Mouse (Mus musculus): Measurements from ENCODE around the gene Chd2.
"Not testable (repeated sequence)": the region's sequence is repeated elsewhere in the genome, so short reads cannot be mapped to it uniquely, and the experiment has no call there.

Gene Chd2

DNA sequence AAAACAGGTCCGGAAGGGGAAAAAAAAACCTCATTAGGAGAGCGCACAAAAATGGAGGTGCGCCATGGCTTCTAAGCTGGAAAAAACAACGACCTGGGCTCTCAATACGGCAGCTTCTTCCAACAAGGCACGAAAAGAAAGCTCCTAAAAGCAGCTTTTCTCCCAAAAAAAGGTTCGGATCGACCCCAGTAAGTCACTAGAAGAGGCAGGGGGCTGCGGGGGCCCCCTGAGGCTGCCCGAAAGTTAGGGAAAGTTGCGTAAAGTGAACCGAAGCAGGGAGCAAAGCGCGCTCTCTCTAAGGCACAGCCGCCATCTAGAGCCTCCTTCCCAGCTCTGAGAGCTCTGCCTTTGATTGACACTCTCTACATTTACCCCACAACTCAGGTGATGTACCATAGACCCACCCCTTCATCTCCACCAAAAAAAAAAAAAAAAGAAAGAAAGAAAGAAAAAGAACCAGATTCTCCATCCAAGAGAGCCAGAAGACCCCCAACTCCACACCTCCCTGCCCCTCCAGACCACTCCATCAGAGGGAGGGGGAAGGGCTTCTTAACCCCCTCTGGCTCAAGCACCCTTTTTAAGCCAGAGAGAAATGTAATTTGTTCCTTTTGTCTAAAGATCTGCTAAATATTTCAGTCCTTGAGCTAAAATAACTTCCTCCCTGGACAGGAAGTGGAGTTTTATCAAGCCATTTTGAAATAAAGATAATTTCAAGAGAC, at the start of gene Chd2:
Gene Chd2 (minus strand): TSS at position 419 of the 719 bp plus-strand sequence.
- peak; percentile 65 to 76 for DNase-seq

GRCm38 (mm10) chr7:73590757-73591156, 49.1 kb upstream of the Chd2 start:
- DNase-seq, result peak in 1 of 2 experiments; percentile 54

- DNase-seq, result peak; percentile 50 to 80
Observed at GRCm38 (mm10) chr7:73589208-73589771, 47.7 kb upstream of the Chd2 start.

DNA sequence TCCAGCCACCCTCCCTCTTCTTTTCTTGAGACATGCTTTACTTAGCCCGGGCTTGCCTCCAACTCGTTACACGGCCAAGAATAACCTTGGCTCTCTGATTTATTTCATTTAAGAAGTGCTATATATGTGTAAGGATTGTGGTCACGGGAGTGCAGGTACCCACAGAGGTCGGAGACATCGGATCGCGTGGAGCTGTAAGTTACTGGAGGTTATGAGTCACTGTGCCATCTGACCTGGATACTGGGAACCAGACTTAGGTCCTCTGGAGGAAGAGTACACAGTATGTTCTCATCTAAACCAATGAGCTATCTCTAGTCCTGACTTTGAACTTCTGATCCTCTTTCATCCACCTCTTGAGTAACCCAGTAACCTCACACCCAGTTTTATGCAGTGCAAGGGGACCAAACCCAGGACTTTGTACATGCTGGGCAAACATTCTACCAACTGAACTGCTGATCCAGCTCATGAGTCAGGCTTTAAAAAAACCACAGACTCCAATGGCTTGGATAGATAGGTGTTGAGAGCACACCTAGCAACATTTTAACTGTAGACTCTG, 46.8 kb upstream of the Chd2 start:
- peak; percentile 57 to 82 for DNase-seq

DNA sequence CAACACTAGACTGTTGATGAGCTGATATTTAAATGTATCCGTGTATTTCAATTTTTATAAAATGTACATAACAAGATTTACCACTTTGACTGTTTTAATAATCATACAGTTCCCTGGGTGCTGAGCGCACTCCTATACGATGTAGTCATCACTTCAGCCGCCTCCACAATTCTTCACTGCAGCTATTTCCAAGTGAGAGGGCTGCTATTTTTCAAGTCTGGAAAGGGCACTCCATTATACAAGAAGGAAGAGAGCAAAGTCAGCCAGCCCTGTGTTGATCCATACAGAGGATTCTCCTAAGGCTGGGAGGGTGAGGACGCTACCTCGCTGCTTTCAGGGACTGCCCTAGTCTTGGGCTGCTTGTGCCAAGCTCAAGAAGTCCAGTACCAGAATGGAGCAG, 45.1 kb upstream of the Chd2 start:
- no peak for DNase-seq

GRCm38 (mm10) chr7:73586206-73586605, 44.6 kb upstream of the Chd2 start:
- DNase-seq, result peak; percentile 59 to 73

- no peak for DNase-seq
Observed at GRCm38 (mm10) chr7:73585114-73586032, 43.7 kb upstream of the Chd2 start.

DNA sequence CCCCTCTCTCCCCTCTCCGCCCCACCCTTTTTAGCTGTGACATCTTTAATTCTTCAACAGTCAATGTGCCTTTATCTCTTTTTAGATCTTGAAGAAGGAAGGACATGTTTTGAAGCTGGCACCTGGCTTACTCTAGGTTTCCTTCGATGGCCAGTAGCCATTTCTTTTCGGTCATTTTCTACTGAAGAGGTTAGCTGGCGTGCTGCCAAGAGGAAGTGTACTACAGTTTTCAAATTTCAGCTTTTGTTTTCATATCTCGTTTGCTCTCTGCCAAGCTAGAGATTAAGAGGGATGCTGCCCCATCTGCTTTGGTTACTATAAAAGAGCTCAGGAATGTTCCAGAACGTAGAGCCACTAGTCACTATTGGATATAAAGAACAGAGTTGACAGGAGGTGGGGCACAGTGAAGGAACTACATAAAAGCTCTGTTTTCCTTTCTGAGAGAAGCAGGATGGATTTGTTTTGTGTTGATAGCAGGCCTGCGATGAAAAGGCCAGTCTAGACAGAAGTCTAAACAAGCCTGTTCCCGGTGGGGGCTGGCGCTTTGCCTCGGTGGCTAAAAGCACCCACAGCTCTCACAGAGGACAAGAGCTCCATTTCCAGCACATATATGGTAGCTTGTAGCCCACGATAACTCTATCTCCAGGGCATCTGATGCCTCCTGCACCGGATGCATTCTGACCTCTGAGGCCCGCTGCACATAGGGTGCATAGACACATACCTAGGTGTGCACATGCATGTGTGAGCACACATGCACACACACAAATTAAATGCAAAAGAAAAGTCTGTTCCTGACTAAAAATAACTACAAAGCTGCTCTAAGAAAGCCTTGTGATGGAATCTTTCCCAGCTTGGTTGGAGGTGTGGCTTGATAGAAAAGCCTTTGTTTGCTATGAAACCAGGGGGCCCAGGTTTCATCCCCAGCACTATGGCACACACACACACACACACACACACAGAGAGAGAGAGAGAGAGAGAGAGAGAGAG, 42.7 kb upstream of the Chd2 start:
- peak; percentile 70 to 87 for DNase-seq

DNA sequence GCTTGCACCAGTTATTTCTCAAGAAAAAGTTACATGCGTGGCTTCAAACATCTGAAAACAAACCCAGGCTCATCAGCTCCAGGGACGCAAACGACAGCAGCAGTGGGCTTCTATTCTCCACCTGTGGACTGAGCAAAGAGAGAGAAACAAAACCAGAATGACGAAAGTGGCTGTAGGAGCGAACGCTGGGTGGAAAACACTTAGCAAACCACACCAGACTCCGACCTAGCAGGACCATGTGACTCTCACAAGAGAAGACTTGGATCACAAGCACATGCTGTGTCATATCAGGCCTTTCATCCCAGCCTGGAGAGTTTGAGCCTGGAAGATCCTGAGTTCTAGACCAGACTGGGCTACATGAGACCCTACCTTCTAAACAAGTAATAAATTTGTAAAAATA, 41.8 kb upstream of the Chd2 start:
- DNase-seq, result peak in 1 of 2 experiments; percentile 42

DNA sequence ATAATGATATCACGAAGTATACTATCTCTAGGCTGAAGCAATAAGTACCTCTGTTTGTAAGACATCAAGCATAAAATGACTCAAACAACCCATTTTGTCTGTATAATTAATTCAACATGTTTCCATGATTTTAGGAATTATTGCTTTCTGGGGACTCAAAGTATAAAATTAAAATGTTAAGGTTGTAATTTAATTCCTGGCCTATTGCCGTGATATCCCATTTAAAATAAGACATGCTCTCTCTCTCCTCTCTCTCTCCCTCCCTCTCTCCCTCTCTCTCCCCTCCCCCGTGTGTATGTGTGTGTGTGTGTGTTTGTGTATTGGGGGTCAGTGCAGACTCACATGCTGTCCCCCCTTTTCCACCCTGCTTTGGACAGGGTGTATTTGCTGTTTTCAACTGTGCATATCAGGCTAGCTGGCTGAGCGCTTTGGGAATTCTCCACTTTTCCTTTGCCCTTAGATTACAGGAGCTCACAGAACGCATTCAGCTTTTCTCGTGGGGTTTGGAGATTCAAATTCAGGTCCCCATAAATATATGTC, 40.3 kb upstream of the Chd2 start:
- no peak for DNase-seq

DNA sequence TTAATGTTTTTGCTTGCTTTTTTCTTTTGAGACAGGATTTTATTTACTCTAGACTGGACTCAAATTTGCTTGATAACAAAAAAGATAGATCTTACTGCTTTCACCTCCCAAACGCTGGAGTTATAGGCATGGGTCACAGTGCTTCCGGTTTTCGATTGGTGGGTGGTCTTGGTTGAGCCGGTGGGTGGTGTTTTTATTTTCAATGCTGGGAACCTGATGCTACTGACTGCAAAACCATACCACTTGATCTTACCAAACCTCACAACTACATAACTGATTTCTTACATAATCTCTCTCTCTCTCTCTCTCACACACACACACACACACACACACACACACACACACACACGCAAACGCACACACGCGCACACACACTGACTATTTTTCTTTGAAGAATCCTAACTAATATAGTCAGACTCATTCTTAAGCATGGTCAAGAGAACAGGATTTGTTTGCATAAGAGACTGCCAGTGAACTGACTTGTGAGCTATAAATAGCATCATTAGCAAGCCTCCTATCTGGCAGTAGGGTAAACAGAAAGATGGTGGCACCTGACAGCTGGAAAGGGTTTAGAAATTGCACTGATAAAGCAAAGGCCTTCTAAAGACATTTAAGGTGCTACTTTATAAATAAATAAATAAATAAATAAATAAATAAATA, 37.6 kb upstream of the Chd2 start:
- DNase-seq, result no peak

DNA sequence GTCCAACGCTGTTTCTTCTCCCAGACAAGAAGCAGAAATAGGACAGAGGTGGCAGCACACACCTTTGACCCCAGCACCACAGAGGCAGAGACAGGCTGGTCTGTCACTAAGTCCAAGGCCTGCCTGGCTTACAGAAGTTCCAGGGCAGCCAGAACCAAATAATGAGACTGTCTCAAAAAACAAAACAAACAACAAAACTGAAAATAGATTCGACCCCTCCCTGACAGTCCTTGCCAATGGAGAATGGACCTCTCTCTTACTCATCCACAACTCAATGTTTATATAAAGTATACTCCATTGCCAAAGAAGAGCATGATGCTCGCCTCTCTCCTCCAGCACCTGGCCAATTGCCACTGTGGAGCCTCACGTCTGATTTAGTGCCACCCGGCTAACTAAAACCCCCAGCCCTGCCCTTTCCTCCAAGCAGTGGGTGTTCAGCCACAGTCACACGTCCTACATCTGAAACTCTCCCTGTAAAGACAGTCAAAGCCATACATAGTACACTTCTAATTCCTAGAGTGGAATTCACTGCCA, 36.3 kb upstream of the Chd2 start:
- peak in 1 of 2 experiments; percentile 66 for DNase-seq

DNA sequence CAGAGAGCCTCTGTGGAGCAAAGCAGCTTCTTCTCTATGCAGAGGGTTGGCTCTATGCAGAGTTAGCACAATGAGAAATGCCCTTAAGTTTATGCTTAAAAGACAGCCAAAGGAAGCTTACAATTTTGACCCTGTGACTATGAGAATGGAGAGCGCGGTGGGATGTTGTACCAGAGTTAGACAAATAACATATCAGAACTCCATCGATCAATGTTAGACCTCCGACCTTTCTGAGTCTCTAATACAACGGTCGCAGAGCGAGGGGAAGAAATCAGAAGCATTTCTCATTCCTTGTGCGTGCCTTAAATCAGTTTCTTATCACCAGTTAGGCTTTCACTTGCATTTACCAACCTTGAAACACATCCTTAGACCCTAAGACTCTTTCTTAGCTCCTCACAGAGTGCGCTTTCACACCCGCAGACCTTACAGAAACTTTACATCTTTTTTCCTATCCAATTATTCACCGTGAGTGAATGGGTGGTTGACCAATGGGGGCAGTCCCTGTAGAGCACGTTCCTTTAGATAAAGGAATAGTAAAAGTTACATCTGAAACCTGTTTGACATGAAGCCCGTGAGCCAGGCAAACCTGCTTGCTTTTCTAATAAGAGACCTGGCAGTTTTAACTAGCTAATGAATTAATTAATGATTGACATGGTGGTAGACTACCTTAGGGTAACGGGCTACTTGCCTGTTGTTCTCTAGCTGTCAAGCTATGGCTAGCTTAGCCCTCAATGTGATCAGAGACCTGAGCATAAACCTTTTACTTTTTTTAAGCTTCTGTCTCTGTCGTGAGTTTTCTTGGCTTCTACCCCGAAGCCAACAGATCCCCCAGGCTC, 34.7 kb upstream of the Chd2 start:
- peak in 1 of 2 experiments; percentile 37 for DNase-seq

DNA sequence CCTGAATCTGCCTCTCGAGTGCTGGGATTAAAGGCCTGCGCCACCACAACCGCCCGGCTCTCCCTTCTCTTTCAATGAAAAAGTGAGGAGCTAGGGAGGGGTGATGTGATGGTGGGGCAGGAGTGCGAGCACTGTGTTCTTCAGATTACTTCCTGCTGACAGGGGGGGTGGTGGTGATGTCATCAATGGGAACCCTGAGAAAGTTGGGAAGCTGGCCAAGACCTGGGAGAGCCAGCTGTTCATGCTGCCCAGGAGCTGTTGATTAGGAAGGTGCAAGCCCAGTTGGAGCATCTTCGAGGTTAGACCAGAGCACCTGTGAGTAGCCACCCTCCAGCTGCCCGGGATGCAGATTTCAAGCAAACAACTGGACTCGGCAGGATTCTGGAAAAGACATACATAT, 33.6 kb upstream of the Chd2 start:
- DNase-seq, result peak; percentile 51 to 56

DNA sequence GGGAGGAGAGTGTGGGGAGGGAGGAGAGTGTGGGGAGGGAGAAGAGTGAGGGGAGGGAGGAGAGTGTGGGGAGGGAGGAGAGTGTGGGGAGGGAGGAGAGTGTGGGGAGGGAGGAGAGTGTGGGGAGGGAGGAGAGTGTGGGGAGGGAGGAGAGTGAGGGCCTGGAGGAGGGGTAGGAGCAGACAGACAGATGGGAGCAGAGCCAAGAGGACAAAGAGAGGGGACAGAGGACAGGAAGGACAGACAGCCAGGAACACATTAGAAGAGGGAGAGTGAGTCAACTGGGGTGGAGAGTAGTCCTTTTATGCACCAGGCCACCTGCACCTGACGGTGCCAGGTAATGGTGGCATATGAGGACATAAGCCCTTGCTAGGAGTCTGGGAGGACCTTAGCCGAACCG, 33.0 kb upstream of the Chd2 start:
- DNase-seq, result not testable (repeated sequence)

- no peak for DNase-seq
Observed at GRCm38 (mm10) chr7:73572571-73572970, 30.9 kb upstream of the Chd2 start.

- no peak for DNase-seq
Observed at GRCm38 (mm10) chr7:73568801-73569403, 27.3 kb upstream of the Chd2 start.

DNA sequence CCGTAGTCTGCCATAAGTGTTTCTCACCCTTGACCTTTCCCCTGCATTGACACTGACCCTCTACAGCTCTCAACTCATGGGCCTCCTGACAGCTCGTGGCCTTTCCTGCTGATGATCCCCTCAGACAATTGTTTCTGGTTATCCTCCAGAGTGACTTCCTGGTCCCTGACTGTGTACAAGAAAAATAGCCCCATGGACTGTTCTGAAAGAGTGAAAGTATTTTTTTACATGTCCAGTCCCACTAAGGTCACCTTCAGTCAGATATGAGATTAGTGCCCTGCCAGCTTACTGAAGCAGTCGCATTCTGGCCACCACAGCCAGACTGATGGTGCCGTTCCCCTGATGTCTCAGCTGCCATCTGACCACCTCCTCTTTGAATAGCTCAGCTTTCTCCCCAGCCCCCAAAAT, 26.1 kb upstream of the Chd2 start:
- DNase-seq, result peak in 1 of 2 experiments; percentile 44

GRCm38 (mm10) chr7:73564131-73564530, 22.5 kb upstream of the Chd2 start:
- peak; percentile 59 to 79 for DNase-seq
